Mouse (Mus musculus): ENCODE measurements around the gene Tnr. TPM values are rescaled to one million over a fixed set of nuclear protein-coding genes. Genes with fewer than 3 reads are reported as not detected.

Gene Tnr
- total and polyA plus RNA-seq, 2 experiments from 2014 or later = 5.8 to 50.9 TPM

DNA sequence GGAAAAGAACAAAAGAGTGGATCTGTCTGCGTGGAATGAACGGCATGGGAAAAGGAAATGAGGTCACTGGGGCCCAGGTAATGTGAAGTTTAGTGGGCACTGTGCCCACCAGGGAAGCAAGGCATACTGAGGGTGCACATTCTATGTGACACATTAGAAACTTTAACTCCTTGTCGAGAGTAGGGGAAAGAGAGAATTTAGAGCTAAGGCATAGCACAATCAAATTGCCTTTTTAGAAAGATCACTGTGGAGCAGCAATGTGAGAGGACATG is 218.4 kb downstream of the Tnr start:
- no peaks in the 10 kb centered on the region for H3K9me3 ChIP-seq (ENCODE audit: low read length)
- DNase-seq (ENCODE audit: low spot score) (no peak), ATAC-seq (ENCODE audit: low FRiP score) (no peak)
- no peak overlapping the region for H3K27ac ChIP-seq (ENCODE audit: low read depth, low read length)
- no peaks in the 10 kb centered on the region for H3K27me3 ChIP-seq (ENCODE audit: insufficient read depth, low read length)
- no peak overlapping the region for H3K4me3 ChIP-seq (ENCODE audit: low read depth, low read length)
- no peak overlapping the region for H3K9ac ChIP-seq (replicated peaks; ENCODE audit: low read length, poor library complexity, severe bottlenecking)
- 51% methylated on average over 3 of the region's 3 CpGs for WGBS
- H3K36me3 ChIP-seq (ENCODE audit: insufficient read depth, low read length) = no peaks in the 10 kb centered on the region
- TF ChIP-seq CTCF (IDR thresholded peaks at IDR 0.05) = no peak
- H3K4me2 ChIP-seq (ENCODE audit: low read depth, low read length, poor library complexity, severe bottlenecking) = no peak overlapping the region
- 0 out of 2 replicates have a peak, but pooled peaks cover 3% of the 10 kb centered on the region for H3K4me1 ChIP-seq (ENCODE audit: insufficient read depth, low read length)

DNA sequence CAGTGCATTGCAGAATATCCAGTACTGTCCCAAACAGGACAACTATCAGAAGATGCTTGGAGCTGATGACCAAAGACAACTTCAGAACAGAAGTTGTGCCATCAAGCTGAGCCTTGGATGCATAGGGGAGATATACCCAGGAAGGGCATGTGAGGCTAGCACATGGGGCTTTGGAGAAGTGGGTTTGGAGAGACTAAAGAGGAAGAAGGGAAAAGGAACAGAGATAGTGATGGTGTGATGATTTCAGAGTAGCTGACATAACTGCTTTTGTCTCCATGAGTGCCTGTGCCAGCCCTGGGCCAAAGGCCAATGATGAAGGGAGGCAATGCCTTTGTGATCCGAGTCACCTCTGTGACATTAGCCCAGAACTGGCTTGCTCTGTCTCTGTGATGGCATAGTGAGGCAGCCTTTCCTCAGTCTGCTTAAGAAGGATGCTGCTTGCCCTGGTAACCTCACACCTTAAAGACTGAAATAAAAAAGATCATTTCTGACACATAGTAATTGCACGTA is 220.2 kb downstream of the Tnr start:
- H3K9me3 ChIP-seq (ENCODE audit: low read length) = no peaks in the 10 kb centered on the region
- H3K4me2 ChIP-seq (ENCODE audit: low read depth, low read length, poor library complexity, severe bottlenecking) = no peak overlapping the region
- no peaks in the 10 kb centered on the region for H3K36me3 ChIP-seq (ENCODE audit: insufficient read depth, low read length)
- TF ChIP-seq CTCF (IDR thresholded peaks at IDR 0.05) = no peak
- H3K4me1 ChIP-seq (ENCODE audit: insufficient read depth, low read length) = 0 out of 2 replicates have a peak, but pooled peaks cover 3% of the 10 kb centered on the region
- DNase-seq (ENCODE audit: low spot score) (no peak), ATAC-seq (ENCODE audit: low FRiP score) (no peak)
- H3K4me3 ChIP-seq (ENCODE audit: low read depth, low read length) = no peak overlapping the region
- no peak overlapping the region for H3K27ac ChIP-seq (ENCODE audit: low read depth, low read length)
- no peaks in the 10 kb centered on the region for H3K27me3 ChIP-seq (ENCODE audit: insufficient read depth, low read length)
- no peak overlapping the region for H3K9ac ChIP-seq (replicated peaks; ENCODE audit: low read length, poor library complexity, severe bottlenecking)
- 89% methylated on average over 2 of the region's 2 CpGs for WGBS

DNA sequence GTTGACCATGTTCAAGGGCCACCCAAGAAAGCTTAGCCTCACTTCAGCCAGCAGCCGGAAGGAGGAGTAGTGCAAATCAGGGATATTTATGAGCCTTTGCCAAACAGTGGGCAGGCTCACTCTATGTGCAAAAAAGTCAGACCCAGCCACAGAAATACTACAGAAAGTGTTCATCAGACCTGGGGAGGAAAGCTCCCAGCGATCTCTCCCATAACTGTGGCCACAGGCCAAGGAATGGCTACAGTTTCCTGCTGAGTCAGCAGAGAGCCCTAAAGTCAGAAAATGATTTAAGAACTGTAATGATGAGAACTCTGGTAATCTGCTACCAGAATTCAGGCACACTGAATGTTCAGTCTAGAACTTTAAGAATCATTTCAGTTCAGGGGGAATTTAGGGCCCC is 221.7 kb downstream of the Tnr start:
- no peaks in the 10 kb centered on the region for H3K9me3 ChIP-seq (ENCODE audit: low read length)
- H3K27me3 ChIP-seq (ENCODE audit: insufficient read depth, low read length) = no peaks in the 10 kb centered on the region
- no peak overlapping the region for H3K4me2 ChIP-seq (ENCODE audit: low read depth, low read length, poor library complexity, severe bottlenecking)
- 0 out of 2 replicates have a peak, but pooled peaks cover 3% of the 10 kb centered on the region for H3K4me1 ChIP-seq (ENCODE audit: insufficient read depth, low read length)
- H3K9ac ChIP-seq (replicated peaks; ENCODE audit: low read length, poor library complexity, severe bottlenecking) = no peak overlapping the region
- H3K27ac ChIP-seq (ENCODE audit: low read depth, low read length) = no peak overlapping the region
- H3K4me3 ChIP-seq (ENCODE audit: low read depth, low read length) = no peak overlapping the region
- H3K36me3 ChIP-seq (ENCODE audit: insufficient read depth, low read length) = no peaks in the 10 kb centered on the region
- WGBS = 88% methylated on average over 2 of the region's 2 CpGs
- TF ChIP-seq CTCF (IDR thresholded peaks at IDR 0.05) = no peak
- DNase-seq (ENCODE audit: low spot score) = no peak
- no peak for ATAC-seq (ENCODE audit: low FRiP score)

DNA sequence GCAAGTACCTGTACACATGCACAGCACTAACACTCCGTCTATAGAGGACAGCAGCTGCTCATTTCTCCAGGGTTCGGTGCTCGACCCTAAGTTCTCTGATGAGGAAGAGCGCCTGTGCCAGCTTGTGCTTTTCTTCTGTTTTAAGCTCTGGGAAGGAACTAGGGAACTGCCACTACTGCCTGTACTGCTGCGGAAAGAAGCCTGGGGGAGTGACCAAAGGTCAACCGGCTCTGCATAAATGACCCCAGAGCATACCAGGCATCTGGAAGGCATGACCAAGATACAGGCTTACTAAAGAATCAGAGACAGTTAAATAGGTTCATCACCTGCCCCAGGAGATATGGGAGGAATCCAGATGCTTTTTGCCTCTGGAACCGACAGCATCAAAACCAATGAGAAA is 224.4 kb downstream of the Tnr start:
- Histone ChIP-seq H3K4me1 (ENCODE audit: insufficient read depth, low read length) (no peaks in the 10 kb centered on the region), H3K4me2 (ENCODE audit: low read depth, low read length, poor library complexity, severe bottlenecking) (no peak overlapping the region), H3K36me3 (ENCODE audit: insufficient read depth, low read length) (no peaks in the 10 kb centered on the region), H3K9ac (replicated peaks; ENCODE audit: low read length, poor library complexity, severe bottlenecking) (no peak overlapping the region), H3K27ac (ENCODE audit: low read depth, low read length) (no peak overlapping the region), H3K9me3 (ENCODE audit: low read length) (no peaks in the 10 kb centered on the region), H3K27me3 (ENCODE audit: insufficient read depth, low read length) (no peaks in the 10 kb centered on the region), H3K4me3 (ENCODE audit: low read depth, low read length) (no peak overlapping the region)
- no peak for TF ChIP-seq CTCF (IDR thresholded peaks at IDR 0.05)
- WGBS = 70% methylated on average over 7 of the region's 7 CpGs
- ATAC-seq (ENCODE audit: low FRiP score) = no peak
- DNase-seq (ENCODE audit: low spot score) = no peak

DNA sequence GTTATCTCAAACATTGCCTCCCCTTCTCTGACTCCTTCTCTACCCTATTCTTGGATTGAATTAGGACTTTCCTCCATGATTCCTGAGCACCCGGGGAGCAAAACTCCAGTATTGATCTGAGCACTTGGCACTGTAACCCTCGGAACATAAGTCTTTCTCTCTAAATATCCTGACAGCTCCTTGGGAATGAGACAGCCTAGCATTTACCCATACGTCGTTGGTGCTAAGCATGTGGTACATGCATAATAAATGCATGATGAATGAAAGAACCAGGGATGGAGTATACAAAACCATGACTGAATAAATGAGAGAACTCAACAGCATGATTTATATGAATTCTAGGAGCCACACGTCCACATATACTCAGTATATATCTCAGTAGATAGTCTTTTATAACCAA is 226.8 kb downstream of the Tnr start:
- Histone ChIP-seq H3K4me1 (ENCODE audit: insufficient read depth, low read length) (no peaks in the 10 kb centered on the region), H3K4me3 (ENCODE audit: low read depth, low read length) (no peak overlapping the region), H3K27me3 (ENCODE audit: insufficient read depth, low read length) (no peaks in the 10 kb centered on the region), H3K4me2 (ENCODE audit: low read depth, low read length, poor library complexity, severe bottlenecking) (no peak overlapping the region), H3K9me3 (ENCODE audit: low read length) (no peaks in the 10 kb centered on the region), H3K9ac (replicated peaks; ENCODE audit: low read length, poor library complexity, severe bottlenecking) (no peak overlapping the region), H3K27ac (ENCODE audit: low read depth, low read length) (no peak overlapping the region), H3K36me3 (ENCODE audit: insufficient read depth, low read length) (no peaks in the 10 kb centered on the region)
- DNase-seq (ENCODE audit: low spot score) (no peak), ATAC-seq (ENCODE audit: low FRiP score) (no peak)
- WGBS = 67% methylated on average over 5 of the region's 5 CpGs
- no peak for TF ChIP-seq CTCF (IDR thresholded peaks at IDR 0.05)

DNA sequence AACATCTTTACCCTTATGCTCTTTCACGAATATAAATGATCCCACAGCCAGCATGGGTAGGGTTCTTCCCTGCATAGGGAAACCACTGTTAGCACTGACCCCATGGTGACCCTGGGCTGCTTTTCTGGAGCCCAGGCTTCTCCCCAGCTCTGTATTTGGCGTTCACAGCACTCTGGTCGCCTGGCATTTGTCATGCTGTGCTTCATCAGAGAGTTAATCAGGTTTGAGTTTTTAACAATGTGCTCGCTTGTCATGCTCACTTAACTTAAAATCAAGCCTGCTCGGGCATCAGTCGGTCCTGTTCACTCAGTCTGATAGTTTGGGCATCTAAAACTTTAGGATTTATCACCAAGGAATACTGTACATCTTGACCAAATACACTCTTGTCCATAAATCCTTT is 227.3 kb downstream of the Tnr start:
- H3K9me3 ChIP-seq (ENCODE audit: low read length) = no peaks in the 10 kb centered on the region
- H3K4me1 ChIP-seq (ENCODE audit: insufficient read depth, low read length) = no peaks in the 10 kb centered on the region
- DNase-seq (ENCODE audit: low spot score) (no peak), ATAC-seq (ENCODE audit: low FRiP score) (no peak)
- WGBS = 27% methylated on average over 6 of the region's 6 CpGs
- H3K9ac ChIP-seq (replicated peaks; ENCODE audit: low read length, poor library complexity, severe bottlenecking) = no peak overlapping the region
- H3K4me2 ChIP-seq (ENCODE audit: low read depth, low read length, poor library complexity, severe bottlenecking) = no peak overlapping the region
- H3K4me3 ChIP-seq (ENCODE audit: low read depth, low read length) = no peak overlapping the region
- no peak overlapping the region for H3K27ac ChIP-seq (ENCODE audit: low read depth, low read length)
- no peaks in the 10 kb centered on the region for H3K36me3 ChIP-seq (ENCODE audit: insufficient read depth, low read length)
- TF ChIP-seq CTCF (IDR thresholded peaks at IDR 0.05) = no peak
- no peaks in the 10 kb centered on the region for H3K27me3 ChIP-seq (ENCODE audit: insufficient read depth, low read length)
